Mouse (Mus musculus) heart, postnatal 0 days (tissue): ENCODE data around the gene Tpo.

Experiments used
- CTCF ChIP-seq: IDR thresholded peaks from 2 replicates; pipeline ENCODE4 v1.5.1; 2016; ENCODE audit warnings: antibody characterized with exemption, control low read depth, low read depth
- EP300 ChIP-seq: IDR thresholded peaks from 2 replicates; pipeline ENCODE4 v1.6.1; 2016; ENCODE audit warnings: antibody characterized with exemption, low read depth

DNA sequence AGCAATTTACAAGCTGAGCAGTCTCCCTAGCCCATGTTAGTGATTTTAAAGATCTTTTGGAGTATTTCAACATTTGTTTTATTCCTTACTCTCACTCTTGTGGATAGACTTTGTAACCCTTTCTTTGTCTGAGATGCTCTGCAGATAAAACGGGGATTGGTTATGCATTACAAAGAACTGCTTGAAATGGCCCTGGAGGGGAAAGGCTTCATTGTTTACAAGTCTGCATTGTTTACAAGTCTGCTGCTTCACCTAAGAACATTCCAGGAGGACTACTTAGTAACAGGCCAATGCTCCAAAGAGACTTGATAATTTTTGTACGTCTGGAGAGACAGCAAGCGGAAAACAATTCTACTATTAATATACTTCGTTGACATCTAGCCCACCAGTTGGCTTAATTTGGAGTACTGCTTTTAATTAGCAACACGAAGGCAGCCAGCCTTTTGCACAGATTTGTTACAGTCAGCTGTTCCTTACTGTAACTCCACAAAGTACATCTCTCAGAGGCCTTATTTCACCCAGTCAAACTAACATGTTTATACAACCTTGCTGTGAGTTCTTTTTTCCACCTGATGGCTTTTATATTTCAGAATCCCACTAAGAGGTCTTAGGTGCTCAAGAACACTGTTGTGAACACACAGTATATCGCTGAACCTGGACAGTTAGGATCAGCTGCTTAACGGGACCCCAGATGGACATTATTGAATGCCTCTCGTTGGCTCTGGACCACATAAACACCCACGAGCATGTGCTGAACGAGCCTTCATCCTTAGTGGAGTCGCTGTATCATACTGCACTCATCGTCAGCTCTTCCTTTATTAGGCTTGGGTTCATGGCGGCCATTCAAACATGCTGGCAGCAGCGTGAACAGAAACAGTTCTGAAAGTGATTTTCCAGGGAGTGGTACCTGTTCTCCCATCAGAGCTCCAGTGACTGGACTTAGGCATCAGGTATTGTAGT, 22.5 kb downstream of the Tpo start:
- TF ChIP-seq CTCF (no peak), EP300 (no peak)
